Mouse (Mus musculus): ENCODE measurements around the gene Larp1b.

Larp1b gene

DNA sequence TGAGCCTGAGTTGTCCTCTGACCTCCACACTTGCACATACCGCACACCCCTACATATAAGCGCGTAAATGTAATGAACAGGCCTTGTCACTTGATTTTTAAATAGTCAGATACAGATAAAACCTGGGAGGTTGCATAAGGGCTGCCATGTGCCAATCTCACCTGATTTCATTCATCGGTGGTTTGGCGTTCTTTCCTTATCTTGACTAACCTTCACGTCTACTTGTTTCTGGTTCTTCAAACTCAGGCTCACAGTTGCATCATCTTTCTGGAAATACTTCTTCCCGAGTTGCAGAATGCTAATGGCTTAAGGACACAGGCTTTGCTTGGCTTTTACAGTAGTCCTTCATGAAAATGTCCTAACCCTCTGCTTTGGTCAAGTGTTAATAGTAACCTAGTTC is 71.1 kb downstream of the Larp1b start:
- no peak for DNase-seq (ENCODE audit: extremely low read depth, low read depth)

DNA sequence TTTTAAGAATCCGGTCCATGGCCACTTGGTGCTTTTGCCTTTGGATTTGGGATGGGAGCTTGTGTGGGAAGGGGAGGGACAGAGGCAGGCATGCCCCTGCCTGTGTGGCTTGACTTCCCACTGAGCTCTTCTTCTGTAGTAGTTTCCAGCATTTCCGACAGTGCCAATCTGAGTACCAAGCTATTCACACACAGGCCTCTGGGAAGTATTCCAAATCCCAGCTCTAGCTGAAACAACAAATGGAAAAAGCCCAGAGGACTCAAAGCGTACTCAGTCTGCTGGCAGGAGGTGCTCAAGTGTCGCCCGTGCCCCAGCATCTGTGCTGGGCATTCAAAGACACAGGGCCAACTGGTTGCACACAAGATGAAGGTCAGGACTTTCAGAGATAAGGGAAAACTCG is 72.4 kb downstream of the Larp1b start:
- DNase-seq (ENCODE audit: extremely low read depth, low read depth) = no peak

DNA sequence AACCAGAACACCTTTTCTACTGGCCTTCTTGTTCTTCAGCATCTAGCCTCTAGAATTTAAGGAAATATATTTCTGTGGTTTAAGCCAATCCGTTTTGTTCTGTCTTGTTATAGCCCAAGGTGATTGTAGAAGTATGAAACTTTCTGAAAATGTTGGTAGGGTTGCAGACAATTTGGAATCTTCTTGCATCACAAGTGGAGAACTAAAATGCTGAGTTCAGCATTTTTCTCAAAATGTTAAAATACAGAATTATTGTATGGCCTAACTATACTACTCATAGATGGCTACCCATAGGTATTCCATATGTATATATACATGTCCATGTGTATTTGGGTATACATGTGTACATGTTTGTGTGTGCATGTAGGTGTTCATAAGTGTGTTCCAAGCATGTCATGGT is 81.1 kb downstream of the Larp1b start:
- DNase-seq (ENCODE audit: extremely low read depth, low read depth) = no peak

DNA sequence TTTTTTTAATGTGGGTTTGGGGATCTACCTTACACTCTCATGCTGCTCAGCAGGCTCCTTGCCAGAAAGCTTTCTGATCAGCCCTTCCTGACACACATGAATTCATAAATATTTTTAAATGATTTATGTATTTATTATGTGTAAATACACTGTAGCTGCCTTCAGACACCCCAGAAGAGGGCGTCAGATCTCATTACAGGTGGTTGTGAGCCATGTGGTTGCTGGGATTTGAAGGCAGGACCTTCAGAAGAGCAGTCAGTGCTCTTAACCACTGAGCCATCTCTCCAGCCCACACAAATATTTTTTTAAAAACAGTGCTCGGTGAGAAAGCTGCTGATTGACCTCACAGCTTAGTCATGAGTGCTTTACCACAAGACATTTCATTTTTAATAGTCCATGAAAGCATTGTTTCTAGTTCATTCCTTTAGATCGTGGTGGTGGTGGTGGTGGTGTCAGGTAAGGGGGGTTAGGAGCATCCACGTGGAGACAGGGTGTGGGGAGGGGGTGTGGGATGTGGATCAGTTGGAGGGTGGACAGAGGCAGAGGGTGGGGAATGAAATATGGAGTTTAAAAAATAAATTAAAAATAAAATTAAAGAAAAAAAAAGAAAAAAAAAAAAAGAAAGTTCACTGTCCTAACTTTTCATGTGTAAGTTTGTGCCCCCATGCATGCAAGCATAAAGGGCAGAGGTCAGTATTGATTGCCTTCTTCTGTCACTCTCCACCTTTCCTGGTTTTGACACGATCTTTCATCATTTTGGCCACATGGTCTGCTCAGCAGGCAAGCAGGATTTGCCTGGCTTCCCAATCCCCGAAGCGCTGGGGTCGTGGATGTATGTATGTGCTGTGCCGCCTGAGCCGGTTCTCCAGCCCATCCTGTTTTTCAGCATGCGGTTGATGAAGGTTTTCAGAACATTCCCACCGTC is 81.9 kb downstream of the Larp1b start:
- no peak for DNase-seq (ENCODE audit: extremely low read depth, low read depth)

DNA sequence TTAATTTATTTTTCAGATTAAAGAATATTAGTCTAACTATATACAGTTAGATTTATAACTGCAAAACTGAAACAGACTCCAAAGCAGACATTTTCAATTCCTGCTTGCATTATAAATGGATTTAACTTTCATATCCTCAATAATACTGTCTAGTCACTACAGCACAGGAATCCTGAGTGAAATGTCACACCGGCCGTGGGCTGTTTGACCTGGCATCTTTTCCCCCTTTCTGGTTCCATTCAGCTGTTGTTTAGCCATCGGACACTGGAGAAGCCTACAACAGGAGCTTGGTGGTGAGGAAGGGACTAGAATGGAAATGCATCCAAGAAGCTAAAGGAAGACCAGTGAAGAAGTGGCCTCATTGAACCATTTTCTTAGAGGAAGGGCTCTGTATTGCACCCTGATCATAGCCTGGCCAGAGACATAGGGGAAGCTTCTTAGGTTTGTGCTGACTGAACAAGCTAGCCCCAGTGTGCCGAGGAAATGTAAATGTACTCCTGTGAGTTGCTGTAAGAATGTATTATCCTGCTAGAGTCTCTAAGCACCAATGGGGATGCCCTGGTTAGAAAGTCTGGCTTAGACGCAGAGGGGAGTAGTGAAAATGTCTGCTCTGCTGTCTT is 88.8 kb downstream of the Larp1b start:
- DNase-seq (ENCODE audit: extremely low read depth, low read depth) = no peak

DNA sequence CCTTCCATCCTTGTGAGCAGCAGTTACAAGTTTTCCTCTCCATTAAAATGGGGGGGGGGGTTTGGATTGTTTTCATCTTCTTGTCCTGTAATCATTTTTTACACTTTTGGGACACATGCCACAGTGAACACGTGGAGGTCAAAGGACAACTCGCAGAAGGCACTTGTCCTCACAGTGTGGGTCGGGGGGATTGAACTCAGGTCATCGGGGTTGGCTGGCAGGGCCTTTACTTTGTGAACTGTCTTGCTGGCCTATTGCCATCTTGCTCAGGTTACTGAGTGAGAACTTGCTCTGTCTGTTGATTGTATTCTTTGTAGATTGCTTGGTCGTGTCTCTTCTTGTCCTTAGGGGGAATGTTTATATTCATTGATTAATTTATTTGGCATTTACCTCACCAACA is 91.6 kb downstream of the Larp1b start:
- DNase-seq (ENCODE audit: extremely low read depth, low read depth) = no peak

DNA sequence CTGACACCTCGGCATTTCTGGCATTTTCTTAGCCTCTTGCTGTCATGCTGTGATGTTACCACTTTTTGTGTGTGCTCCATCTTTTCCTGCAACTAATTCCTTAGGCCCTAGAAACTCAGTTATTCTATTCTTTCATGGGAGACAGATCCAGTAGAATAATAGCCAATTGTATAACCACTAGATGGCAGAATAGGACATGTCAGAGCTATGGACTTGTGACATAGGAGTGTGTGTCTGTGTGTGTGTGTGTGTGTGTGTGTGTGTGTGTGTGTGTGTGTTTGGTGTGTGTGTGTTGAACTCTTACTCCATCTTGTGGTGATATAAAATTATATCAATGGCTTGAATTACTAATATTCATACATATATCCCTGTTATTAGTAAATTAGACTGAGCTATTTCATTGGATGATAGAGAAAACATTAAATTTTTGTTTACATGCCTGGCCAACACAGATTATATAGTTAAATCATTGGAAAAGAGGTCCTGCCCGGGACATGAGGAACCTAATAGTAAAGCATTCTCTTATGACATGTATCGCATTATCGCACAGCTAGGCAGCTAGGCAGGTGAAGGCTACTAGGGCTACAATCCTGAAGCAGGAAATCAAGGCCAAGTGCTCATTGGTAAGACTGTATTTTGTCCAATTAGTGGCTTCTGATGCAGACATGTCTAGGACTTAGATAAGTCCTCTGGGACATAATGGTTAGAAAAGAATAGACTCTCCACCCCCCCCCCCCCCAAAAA is 92.7 kb downstream of the Larp1b start:
- peak; percentile 27 for DNase-seq (ENCODE audit: extremely low read depth, low read depth)

DNA sequence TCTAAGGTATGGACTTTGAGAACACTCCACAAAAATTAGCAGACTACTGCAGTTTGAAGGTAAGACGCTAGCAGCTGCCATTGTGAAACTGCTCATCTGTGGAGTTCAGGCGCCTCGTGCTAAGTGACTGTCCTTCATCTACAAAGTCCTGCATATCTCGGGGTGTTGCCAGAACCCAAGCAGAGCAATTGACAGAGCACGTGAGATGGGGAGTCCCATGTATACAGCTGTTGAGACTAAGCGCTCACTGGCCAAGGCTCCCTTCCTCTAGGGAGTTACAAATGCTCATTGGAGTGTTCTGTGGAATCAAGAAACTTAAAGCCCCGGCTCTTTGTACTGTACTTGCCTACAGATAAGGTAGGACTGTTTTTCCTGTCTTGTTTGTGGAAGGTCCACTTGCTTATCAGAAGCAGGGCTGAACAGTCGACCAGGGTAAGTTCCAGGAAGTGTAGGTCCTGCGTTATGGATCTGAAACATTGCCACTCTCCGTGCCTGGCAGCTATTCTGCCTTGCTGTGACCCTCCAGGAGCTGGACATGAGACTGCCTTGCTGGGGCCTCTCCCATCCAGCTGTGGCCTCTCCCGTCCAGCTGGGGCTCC is 94.2 kb downstream of the Larp1b start:
- no peak for DNase-seq (ENCODE audit: extremely low read depth, low read depth)

DNA sequence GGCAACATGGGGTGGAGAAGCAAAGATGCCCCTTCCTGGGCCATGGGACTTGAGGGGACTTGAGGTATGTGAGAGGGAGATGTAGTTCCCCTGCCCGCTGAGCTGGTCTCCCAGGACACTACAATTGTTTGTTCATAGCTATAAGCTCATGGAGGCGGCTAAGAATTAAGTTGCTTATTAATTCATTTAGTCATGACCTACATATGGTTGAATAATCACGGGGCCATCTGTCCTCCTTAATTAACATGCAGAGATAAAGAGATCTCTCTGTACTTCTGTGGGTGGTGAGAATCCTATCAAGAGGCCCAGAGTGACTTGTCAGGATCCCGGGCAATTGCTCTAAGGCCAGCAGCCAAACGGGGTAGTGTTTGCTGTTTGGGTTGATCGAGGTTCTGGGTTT is 98.2 kb downstream of the Larp1b start:
- DNase-seq (ENCODE audit: extremely low read depth, low read depth) = no peak

DNA sequence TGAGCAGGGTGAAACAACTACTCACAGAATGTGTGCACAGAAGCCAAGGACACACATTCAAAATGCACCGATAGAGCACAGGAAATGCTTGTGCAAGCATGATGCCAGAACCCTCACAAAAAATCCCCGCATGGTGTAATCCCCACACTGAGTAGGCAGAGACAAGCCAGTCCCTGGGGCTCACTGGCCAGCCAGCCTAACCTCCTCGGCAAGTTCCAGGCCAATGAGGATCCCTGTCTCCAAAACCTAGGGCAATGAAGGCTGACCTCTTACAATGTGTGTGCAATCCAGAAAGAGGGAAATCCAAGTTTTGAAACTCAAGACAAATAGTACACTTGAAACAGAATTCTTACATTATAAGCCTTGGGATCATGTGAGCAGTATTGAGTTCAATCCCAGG is 103.7 kb downstream of the Larp1b start:
- DNase-seq (ENCODE audit: extremely low read depth, low read depth) = no peak

DNA sequence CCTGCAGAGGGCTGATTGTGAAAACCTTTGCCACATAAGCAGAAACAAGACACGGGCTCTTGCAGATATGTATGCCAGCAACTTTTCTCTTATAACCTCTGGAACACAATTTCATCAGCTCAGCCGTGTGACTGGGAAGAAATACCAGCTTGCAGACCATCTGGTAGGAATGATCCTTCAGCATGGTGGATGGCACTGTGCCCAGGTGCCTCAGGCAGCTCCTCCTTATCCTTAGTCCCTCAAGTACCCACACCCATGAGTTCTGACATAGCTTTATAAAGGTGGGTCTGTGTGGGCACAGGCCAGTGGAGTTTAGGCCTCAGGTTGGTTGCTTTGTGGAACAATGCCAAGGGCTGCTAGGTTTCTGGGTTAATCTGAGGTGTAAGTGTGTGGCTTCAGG is 108.8 kb downstream of the Larp1b start:
- DNase-seq (ENCODE audit: extremely low read depth, low read depth) = no peak

DNA sequence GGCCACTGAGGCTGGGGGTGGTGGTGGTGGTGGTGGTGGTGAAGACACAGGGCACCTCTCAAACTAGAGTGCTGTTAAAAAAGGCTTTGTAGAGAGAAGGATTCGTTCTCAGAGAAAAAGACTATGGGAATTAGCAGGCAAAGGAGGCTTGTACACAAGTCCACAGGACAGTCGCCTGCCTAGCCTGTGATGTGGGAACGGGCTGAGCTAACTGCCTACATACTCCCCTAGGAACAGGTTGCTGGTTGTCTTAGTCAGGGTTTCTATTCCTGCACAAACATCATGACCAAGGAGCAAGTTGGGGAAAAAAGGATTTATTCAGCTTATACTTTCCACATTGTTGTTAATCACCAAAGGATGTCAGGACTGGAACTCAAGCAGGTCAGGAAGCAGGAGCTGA is 109.6 kb downstream of the Larp1b start:
- DNase-seq (ENCODE audit: extremely low read depth, low read depth) = no peak

DNA sequence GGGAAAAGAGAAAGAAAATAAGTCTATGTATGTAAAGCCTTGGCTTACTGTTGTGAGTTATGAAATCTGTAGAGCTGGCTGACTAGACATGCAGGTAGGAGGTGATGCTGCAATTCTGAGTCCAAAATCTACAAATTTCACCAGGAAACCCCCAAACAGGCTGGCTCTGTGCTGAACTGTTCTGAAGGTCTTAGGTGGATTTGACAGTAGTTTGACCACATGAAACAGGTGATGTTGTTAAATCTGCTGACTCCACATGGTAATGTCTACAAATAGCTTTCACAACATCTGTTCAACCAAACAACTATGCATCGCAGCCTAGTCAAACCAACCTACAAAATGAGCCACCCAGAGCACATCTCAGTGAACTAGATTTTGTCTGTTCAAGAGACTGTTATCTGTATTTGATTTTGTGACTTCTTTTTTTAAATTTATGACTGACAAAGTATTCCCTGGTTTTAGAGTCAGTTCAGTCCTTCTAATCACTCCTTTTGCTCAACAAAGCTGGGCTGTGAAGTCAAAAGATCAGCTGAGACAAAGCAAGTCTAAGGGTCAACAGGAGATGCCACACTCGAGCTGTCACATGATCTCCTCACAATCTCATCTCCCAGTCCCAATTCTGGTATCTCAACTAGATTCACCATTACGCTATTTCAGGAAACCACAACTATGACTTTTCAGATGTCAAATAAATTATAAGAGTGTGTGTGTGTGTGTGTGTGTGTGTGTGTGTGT is 112.4 kb downstream of the Larp1b start:
- DNase-seq (ENCODE audit: extremely low read depth, low read depth) = no peak

DNA sequence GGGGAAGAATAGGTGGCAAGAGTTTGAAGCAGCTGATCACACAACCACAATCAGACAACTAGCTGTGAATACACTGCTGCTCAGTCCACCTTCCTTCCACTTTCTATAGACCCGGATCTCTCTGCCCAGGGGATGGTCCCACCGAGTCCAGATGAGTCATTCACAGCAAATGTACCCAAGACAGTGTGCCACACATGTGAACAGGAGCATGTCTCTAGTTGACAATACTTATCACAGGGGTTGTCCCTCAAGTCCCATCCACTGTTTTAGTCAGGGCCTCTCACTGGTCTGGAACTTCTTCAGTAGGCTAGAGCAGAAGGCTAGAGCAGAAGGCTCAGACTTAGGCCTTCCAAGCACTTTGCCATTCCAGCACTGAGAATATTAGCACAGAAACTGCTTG is 113.1 kb downstream of the Larp1b start:
- DNase-seq (ENCODE audit: extremely low read depth, low read depth) = no peak

DNA sequence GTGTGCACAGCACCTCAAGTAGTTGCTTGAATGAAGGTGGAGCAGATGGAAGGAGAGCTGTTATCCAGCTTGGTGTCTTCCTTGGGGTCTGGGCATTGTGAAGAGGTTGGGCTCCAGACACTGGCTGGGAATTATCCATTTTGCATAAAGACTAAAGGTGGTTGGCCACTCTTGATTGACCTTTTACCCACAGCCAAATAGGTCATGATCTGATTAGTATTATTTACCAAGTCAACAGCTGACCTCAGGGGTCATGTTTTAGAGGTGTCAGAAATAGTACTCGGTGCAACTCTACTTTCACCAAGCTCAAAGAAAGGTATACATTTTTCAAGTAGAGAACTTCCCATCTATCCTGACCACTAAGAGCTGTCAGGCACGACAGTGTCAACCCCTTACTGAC is 115.7 kb downstream of the Larp1b start:
- no peak for DNase-seq (ENCODE audit: extremely low read depth, low read depth)

DNA sequence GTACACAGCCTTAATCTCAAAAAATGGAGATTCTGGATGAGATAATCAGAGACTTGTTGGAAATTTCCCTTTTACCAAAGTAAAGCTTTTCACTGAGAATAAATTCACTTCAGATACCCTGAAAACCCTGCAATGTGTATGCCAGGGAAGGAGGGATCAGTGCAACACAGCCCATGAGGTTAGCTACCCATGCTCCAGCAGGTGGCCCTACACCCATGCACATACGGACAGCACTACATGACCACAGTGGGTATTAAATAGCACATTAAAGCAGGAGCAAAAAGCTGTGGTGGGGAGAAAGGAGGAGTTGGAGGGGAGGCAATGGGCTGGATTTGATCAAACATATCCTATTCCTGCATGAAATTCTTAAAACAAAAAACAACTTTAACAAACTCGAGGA is 120.9 kb downstream of the Larp1b start:
- DNase-seq (ENCODE audit: extremely low read depth, low read depth) = no peak

DNA sequence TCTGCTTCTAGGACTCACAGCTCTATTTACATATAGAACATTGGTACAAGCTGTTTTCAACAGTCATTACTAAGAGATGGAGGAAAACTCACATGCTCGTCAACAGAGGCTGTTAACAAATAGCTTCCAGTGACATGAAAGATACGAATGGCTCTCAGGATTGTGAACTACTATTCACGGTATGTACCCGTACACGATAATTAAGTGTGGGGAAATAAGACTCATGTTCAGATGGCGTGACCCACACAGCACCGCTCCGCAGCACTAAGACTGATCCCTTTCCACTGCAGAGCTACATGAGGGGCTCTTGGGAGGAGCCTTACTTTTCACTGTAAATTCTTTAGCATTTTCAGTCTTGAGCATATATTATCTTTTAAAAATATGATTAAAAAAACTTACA is 125.7 kb downstream of the Larp1b start:
- DNase-seq (ENCODE audit: extremely low read depth, low read depth) = no peak

DNA sequence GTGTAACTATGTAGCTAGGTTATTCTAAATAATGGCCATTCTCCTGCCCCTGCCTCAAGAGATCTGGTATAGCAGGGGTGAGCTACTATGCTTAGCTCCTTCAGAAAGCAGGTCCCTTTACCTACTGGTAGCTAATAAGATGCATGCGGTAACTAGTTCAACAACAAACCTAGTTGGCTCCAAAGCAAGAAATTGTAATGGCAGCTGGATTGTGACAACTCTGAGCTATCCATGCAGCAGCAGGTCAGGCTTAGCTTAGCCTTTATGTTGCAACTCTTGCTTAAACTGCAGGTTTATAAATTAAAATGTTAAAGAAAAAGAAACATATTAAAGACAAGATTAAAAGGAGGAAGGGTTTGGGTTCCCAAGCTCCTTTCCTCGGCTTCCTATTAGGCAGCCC is 129.0 kb downstream of the Larp1b start:
- DNase-seq (ENCODE audit: extremely low read depth, low read depth) = no peak

DNA sequence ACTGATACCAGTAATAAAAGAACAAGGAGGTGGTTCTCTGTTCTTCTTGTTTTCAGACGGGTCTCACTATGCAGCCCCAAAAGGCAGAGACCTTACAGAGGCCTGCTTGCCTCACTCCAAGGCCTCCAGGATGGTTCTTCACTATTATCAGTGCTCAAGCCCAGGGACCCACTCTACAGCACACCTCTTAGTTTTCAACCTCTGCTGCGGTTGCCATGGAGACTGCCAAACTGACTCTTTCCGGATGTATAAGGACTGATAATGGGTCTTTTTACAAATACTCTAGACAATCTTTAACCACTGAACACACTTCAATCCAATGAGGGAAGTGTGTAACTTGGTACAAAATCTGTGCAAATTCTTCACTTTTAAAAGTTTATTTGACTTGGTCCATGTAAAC is 131.1 kb downstream of the Larp1b start:
- peak; percentile 47 for DNase-seq (ENCODE audit: extremely low read depth, low read depth)

DNA sequence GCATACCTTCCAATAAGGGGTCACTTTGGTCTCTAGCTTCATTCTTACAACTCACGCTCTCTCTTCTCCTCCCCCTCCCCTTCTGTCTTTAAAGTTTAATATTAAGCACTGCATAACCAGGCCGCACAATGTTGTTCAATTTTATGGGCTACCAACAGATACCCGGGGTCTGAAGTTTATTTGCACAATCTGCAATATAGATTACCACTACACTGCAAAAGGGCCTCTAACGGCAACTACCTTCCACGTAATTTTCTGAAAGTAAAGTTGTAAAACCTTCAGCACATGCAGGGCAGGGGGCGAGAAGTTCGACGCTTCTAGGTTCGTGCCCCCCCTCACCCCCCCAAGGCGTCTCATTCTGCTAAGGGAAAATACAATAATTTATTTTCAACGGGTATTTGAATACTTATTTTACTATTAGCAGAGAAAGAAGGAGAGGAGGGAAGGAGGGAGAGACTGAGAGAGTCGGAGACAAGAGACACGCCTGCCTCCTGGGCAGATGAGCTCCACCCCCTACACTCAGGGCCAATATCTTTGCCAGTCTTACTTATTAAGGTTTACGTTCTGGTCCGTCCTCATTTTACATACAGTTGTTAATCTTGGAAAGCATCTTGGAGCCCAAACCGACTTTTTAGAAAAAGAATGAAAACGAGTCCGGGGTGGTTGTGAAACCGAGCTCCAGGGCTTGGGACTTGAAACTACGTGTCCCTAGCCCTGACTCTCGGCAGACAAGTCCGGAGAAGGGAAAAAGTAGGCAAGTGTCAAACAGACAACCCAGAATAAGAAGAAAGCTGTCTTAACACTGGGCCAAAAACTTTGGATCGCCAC is 132.1 kb downstream of the Larp1b start:
- peak; percentile 65 for DNase-seq (ENCODE audit: extremely low read depth, low read depth)
